In the genomic region with DNA sequence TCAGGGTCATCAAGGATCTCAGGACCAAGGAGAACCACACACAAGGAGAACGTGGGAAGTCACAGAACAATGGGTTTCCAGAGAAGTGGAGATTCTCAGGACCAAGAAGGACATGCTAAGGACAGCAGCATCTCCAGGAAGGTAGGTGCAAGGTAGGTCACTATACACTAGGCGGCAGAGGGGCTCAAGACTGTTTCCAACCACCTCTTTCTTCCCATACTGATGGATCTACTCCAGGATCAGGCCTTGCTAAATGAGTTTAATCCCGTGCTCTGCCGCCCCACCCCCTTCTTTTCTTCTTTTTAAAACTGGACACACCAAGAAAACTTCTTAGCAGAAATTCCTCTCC, we compare ENCODE assay signal across 8 mouse cellular contexts. TPM values are rescaled to one million over a fixed set of nuclear protein-coding genes. Genes with fewer than 3 reads are reported as not detected.
A peak's percentile ranks its signal among the peaks of the same experiment; 100 is the strongest.
DNase-seq lines count a peak whose midpoint lies in the region; ATAC-seq and TF ChIP-seq lines count a peak whose summit lies in the region.

No protein-coding gene starts in this region.

- H3K36me3 ChIP-seq in forebrain, embryonic 10.5 days (replicated peaks) = no peaks in the 10 kb centered on the region
- no peaks in the 10 kb centered on the region for H3K36me3 ChIP-seq in limb, embryonic 12.5 days

- H3K4me2 ChIP-seq in limb, embryonic 12.5 days = peak overlapping the region; percentile 98

- intact Hi-C loops in gastrocnemius, postnatal 36 days (cut with DNase I) = no loop called here

- WGBS in forebrain, embryonic 10.5 days = 14% methylated on average over 4 of the region's 4 CpGs
- WGBS in limb, embryonic 12.5 days = 8% methylated on average over 4 of the region's 4 CpGs
- WGBS in olfactory bulb, adult 2 months = 31% methylated on average over 4 of the region's 4 CpGs

- H3K9ac ChIP-seq in limb, embryonic 12.5 days (replicated peaks) = peak overlapping the region; percentile 79; the same call in 1 of the 2 replicates

- H3K27me3 ChIP-seq in forebrain, embryonic 10.5 days (ENCODE audit: poor library complexity, severe bottlenecking) = peaks cover 40% of the 10 kb centered on the region
- H3K27me3 ChIP-seq in limb, embryonic 12.5 days = peaks cover 25% of the 10 kb centered on the region

- DNase-seq in layer of hippocampus, adult 2 months (ENCODE audit: low spot score in 2 of 2) = no peak
- DNase-seq in layer of hippocampus, postnatal 25 days (ENCODE audit: extremely low spot score in 1 of 2, low spot score in 1 of 2) = no peak
- peak; percentile 21 for DNase-seq in forebrain, embryonic 10.5 days (ENCODE audit: extremely low spot score, low spot score)
- no peak for DNase-seq in layer of hippocampus, adult 8-10 months (ENCODE audit: low spot score in 2 of 2)
- no peak for DNase-seq in c-Kit-positive CD71-positive TER-119-positive erythroid progenitor cells, embryonic 14.5 days (ENCODE audit: low spot score)
- DNase-seq in gastrocnemius, postnatal 36 days = no peak

- H3K4me3 ChIP-seq in layer of hippocampus, adult 2 months = peak overlapping the region; percentile 52
- peak overlapping the region; percentile 69 for H3K4me3 ChIP-seq in forebrain, embryonic 10.5 days
- H3K4me3 ChIP-seq in limb, embryonic 12.5 days (replicated peaks) = peak overlapping the region; percentile 57
- peak overlapping the region; percentile 57 for H3K4me3 ChIP-seq in olfactory bulb, adult 2 months (ENCODE audit: insufficient read depth, low read depth, low read length)

- TF ChIP-seq CTCF in layer of hippocampus, adult 2 months (conservative IDR thresholded peaks at IDR 0.05) = peak; percentile 38
- no peak for TF ChIP-seq CTCF in olfactory bulb, adult 2 months (IDR thresholded peaks at IDR 0.05; ENCODE audit: insufficient read depth, low read depth, low read length)

- peaks cover 30% of the 10 kb centered on the region for H3K9me3 ChIP-seq in forebrain, embryonic 10.5 days
- H3K9me3 ChIP-seq in limb, embryonic 12.5 days = no peaks in the 10 kb centered on the region

- peak; percentile 73 for ATAC-seq in limb, embryonic 12.5 days (ENCODE audit: insufficient number of reproducible peaks, insufficient read depth, low FRiP score, low TSS enrichment, low read depth)

- H3K4me1 ChIP-seq in forebrain, embryonic 10.5 days = peaks cover 16% of the 10 kb centered on the region
- H3K4me1 ChIP-seq in limb, embryonic 12.5 days (replicated peaks) = peaks cover 5% of the 10 kb centered on the region; the same call in 1 of the 2 replicates
- H3K4me1 ChIP-seq in olfactory bulb, adult 2 months (ENCODE audit: control insufficient read depth, insufficient read depth, low read length) = peaks cover 11% of the 10 kb centered on the region

- no peak for TF ChIP-seq POLR2A in olfactory bulb, adult 2 months (IDR thresholded peaks at IDR 0.05; ENCODE audit: insufficient read depth, low read depth, low read length)

- H3K27ac ChIP-seq in layer of hippocampus, adult 2 months = peak overlapping the region; percentile 74
- H3K27ac ChIP-seq in forebrain, embryonic 10.5 days = peak overlapping the region; percentile 86
- no peak overlapping the region for H3K27ac ChIP-seq in limb, embryonic 12.5 days
- no peak overlapping the region for H3K27ac ChIP-seq in olfactory bulb, adult 2 months (ENCODE audit: insufficient read depth, low read depth, low read length)

RNA-seq across cellular contexts. Expression of gene Pkdrej, which starts 0.5 kb away (rescaled TPM):
- total RNA-seq in layer of hippocampus, adult 2 months (2021) = under 1 TPM; 0.74 to 0.81 TPM
- under 1 TPM; 0.52 to 0.54 TPM for total RNA-seq in layer of hippocampus, postnatal 25 days (2021)
- 0.04 and 0.09 TPM in 2 replicates for polyA plus RNA-seq in forebrain, embryonic 10.5 days (2016; fragmentation: Nextera tagmentation; extraction: Ambion mirVana)
- 0.12 and 0.13 TPM in 2 replicates for polyA plus RNA-seq in limb, embryonic 12.5 days (2016; fragmentation: Nextera tagmentation; extraction: Ambion mirVana)
- polyA plus RNA-seq in olfactory bulb, adult 2 months (2012; ENCODE audit: insufficient read depth, insufficient read length, low replicate concordance, missing spikeins) = not detected in 2 replicates
- under 1 TPM; 0.72 to 1.00 (median 0.87) TPM for total RNA-seq in layer of hippocampus, adult 8-10 months (2022)
- total RNA-seq in gastrocnemius, postnatal 36 days (2021) = under 1 TPM; 0.12 to 0.31 TPM

RNA-seq across cellular contexts. Expression of gene Ttc38, which starts 10.1 kb away (rescaled TPM):
- 1 to 10 TPM; 5.7 to 6.5 TPM for total RNA-seq in layer of hippocampus, adult 2 months (2021)
- total RNA-seq in layer of hippocampus, postnatal 25 days (2021) = 1 to 10 TPM; 4.4 to 7.3 TPM
- polyA plus RNA-seq in forebrain, embryonic 10.5 days (2016; fragmentation: Nextera tagmentation; extraction: Ambion mirVana) = 2.2 and 3.1 TPM in 2 replicates
- polyA plus RNA-seq in limb, embryonic 12.5 days (2016; fragmentation: Nextera tagmentation; extraction: Ambion mirVana) = 4.9 and 5.3 TPM in 2 replicates
- not detected in 2 replicates for polyA plus RNA-seq in olfactory bulb, adult 2 months (2012; ENCODE audit: insufficient read depth, insufficient read length, low replicate concordance, missing spikeins)
- 1 to 10 TPM; 5.5 to 9.7 (median 7.4) TPM for total RNA-seq in layer of hippocampus, adult 8-10 months (2022)
- 1 to 10 TPM; 2.8 to 4.7 TPM for total RNA-seq in gastrocnemius, postnatal 36 days (2021)

RNA-seq across cellular contexts. Expression of gene Cdpf1, which starts 10.5 kb away (rescaled TPM):
- 10 to 100 TPM; 18.6 to 22.3 TPM for total RNA-seq in layer of hippocampus, adult 2 months (2021)
- total RNA-seq in layer of hippocampus, postnatal 25 days (2021) = 10 to 100 TPM; 22.6 to 23.7 TPM
- 29.7 and 30.7 TPM in 2 replicates for polyA plus RNA-seq in forebrain, embryonic 10.5 days (2016; fragmentation: Nextera tagmentation; extraction: Ambion mirVana)
- 22.8 and 24.5 TPM in 2 replicates for polyA plus RNA-seq in limb, embryonic 12.5 days (2016; fragmentation: Nextera tagmentation; extraction: Ambion mirVana)
- polyA plus RNA-seq in olfactory bulb, adult 2 months (2012; ENCODE audit: insufficient read depth, insufficient read length, low replicate concordance, missing spikeins) = not detected in 2 replicates
- 10 to 100 TPM; 15.3 to 27.8 (median 23.7) TPM for total RNA-seq in layer of hippocampus, adult 8-10 months (2022)
- total RNA-seq in gastrocnemius, postnatal 36 days (2021) = 10 to 100 TPM; 33.9 to 41.5 TPM

RNA-seq across cellular contexts. Expression of gene Gtse1, which starts 37.6 kb away (rescaled TPM):
- total RNA-seq in layer of hippocampus, adult 2 months (2021) = under 1 TPM; 0.42 to 0.54 TPM
- under 1 TPM; 0.64 to 0.92 TPM for total RNA-seq in layer of hippocampus, postnatal 25 days (2021)
- polyA plus RNA-seq in forebrain, embryonic 10.5 days (2016; fragmentation: Nextera tagmentation; extraction: Ambion mirVana) = 62.7 and 63.1 TPM in 2 replicates
- polyA plus RNA-seq in limb, embryonic 12.5 days (2016; fragmentation: Nextera tagmentation; extraction: Ambion mirVana) = 35.9 and 36.1 TPM in 2 replicates
- polyA plus RNA-seq in olfactory bulb, adult 2 months (2012; ENCODE audit: insufficient read depth, insufficient read length, low replicate concordance, missing spikeins) = not detected in 2 replicates
- under 1 TPM; 0.22 to 0.86 (median 0.49) TPM for total RNA-seq in layer of hippocampus, adult 8-10 months (2022)
- under 1 TPM; 0.27 to 0.28 TPM for total RNA-seq in gastrocnemius, postnatal 36 days (2021)

RNA-seq across cellular contexts. Expression of gene Trmu, which starts 57.1 kb away (rescaled TPM):
- total RNA-seq in layer of hippocampus, adult 2 months (2021) = 10 to 100 TPM; 36.9 to 41.5 TPM
- total RNA-seq in layer of hippocampus, postnatal 25 days (2021) = 10 to 100 TPM; 25.0 to 37.2 TPM
- 39.6 and 39.7 TPM in 2 replicates for polyA plus RNA-seq in forebrain, embryonic 10.5 days (2016; fragmentation: Nextera tagmentation; extraction: Ambion mirVana)
- 46.7 and 51.7 TPM in 2 replicates for polyA plus RNA-seq in limb, embryonic 12.5 days (2016; fragmentation: Nextera tagmentation; extraction: Ambion mirVana)
- not detected in 2 replicates for polyA plus RNA-seq in olfactory bulb, adult 2 months (2012; ENCODE audit: insufficient read depth, insufficient read length, low replicate concordance, missing spikeins)
- total RNA-seq in layer of hippocampus, adult 8-10 months (2022) = 10 to 100 TPM; 31.0 to 40.1 (median 35.9) TPM
- total RNA-seq in gastrocnemius, postnatal 36 days (2021) = 10 to 100 TPM in 1 of 2 experiments, 1 to 10 TPM in 1; 9.1 to 12.1 TPM

Comparison
In these comparisons a context has a peak if more than half of its experiments do, and no peak if none do; other contexts are left out.
1. H3K27ac ChIP-seq: peak in layer of hippocampus, adult 2 months (single experiment) and forebrain, embryonic 10.5 days (single experiment); none in limb, embryonic 12.5 days (single experiment) and olfactory bulb, adult 2 months (single experiment).
2. Peak in every context shown above with its lines, with median percentiles within 50 percentile points of each other: H3K4me3 ChIP-seq.